Mouse (Mus musculus): ENCODE measurements around the gene Lif. TPM values are rescaled to one million over a fixed set of nuclear protein-coding genes. Genes with fewer than 3 reads are reported as not detected.

The Lif gene
- 0.32 and 0.67 TPM in 2 replicates for polyA plus RNA-seq (2015; fragmentation: Nextera tagmentation; extraction: Ambion mirVana)

GRCm38 (mm10) chr11:4256846-4257607, at the start of gene Lif:
Gene Lif (plus strand): TSS chr11:4257557.
- H3K4me2 ChIP-seq (replicated peaks), result no peak within 1 kb of the TSS
- H3K27me3 ChIP-seq, result no peaks in the 10 kb centered on the region
- H3K36me3 ChIP-seq, result no peaks in the 10 kb centered on the region
- WGBS, result 52% methylated on average over 11 of the region's 11 CpGs
- no peak within 1 kb of the TSS for H3K9ac ChIP-seq
- ATAC-seq (ENCODE audit: insufficient number of reproducible peaks, low FRiP score, low TSS enrichment, low read depth), result no peak
- H3K4me3 ChIP-seq (replicated peaks), result no peak within 1 kb of the TSS
- peaks cover 27% of the 10 kb centered on the region for H3K4me1 ChIP-seq
- H3K27ac ChIP-seq (replicated peaks), result no peak within 1 kb of the TSS
- no peaks in the 10 kb centered on the region for H3K9me3 ChIP-seq (replicated peaks)

DNA sequence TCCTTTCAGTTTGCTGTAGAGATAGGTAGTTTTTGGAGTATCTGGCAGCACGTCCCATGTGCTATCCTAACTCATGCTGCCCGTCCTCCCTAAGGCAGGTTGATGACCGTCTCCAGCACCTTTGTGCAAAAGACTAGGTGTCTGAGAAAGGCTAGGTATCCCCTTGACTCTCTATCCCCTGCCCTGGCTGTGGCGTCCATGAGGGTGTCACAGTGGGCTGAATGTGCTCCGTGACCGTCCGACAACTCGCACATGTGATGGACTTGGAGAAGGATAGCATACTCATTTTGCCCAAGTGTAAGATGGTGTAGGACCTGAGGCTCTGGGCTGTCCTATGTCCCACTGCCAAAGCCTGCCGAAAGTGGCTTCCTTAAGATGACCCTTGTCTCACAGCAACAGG, 49.7 kb upstream of the Lif start:
- H3K27me3 ChIP-seq, result no peaks in the 10 kb centered on the region
- no peak for ATAC-seq (ENCODE audit: insufficient number of reproducible peaks, low FRiP score, low TSS enrichment, low read depth)
- H3K36me3 ChIP-seq, result peaks cover 65% of the 10 kb centered on the region
- no peak overlapping the region for H3K9ac ChIP-seq
- WGBS, result 91% methylated on average over 9 of the region's 9 CpGs
- H3K4me3 ChIP-seq (replicated peaks), result no peak overlapping the region
- H3K4me2 ChIP-seq (replicated peaks), result no peak overlapping the region
- H3K27ac ChIP-seq (replicated peaks), result no peak overlapping the region
- 0 out of 2 replicates have a peak, but pooled peaks cover 5% of the 10 kb centered on the region for H3K4me1 ChIP-seq
- H3K9me3 ChIP-seq (replicated peaks), result no peaks in the 10 kb centered on the region

- H3K36me3 ChIP-seq, result peaks cover 82% of the 10 kb centered on the region
- WGBS, result 70% methylated on average over 5 of the region's 5 CpGs
These were observed 47.8 kb upstream of the Lif start for GRCm38 (mm10) chr11:4209556-4209955.

DNA sequence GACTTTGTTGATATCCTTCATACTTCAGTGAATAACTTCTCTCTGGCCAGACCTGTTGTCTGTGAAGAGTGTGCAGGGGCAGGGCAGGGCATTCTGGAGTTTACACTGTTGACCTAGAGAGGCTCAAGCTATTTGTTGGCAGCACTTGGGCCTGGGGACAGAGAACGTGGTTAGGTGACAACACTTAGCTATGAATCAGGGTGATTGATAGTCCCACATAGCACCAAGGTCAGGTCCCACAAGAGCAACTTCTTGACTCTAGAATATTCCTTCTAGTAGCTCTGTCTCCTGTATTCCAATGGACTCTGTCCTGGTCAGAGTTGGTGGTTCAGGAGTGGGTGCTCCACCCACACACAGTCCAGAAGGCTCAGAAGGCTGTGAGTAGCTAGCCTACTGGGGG, 46.6 kb upstream of the Lif start:
- no peak overlapping the region for H3K27ac ChIP-seq (replicated peaks)
- H3K9me3 ChIP-seq (replicated peaks), result no peaks in the 10 kb centered on the region
- no peak overlapping the region for H3K9ac ChIP-seq
- H3K4me3 ChIP-seq (replicated peaks), result no peak overlapping the region
- WGBS, result 88% methylated on average over 1 of the region's 1 CpGs
- no peaks in the 10 kb centered on the region for H3K27me3 ChIP-seq
- H3K4me2 ChIP-seq (replicated peaks), result no peak overlapping the region
- H3K36me3 ChIP-seq, result peaks cover 92% of the 10 kb centered on the region
- H3K4me1 ChIP-seq, result no peaks in the 10 kb centered on the region
- no peak for ATAC-seq (ENCODE audit: insufficient number of reproducible peaks, low FRiP score, low TSS enrichment, low read depth)

More at GRCm38 (mm10) chr11:4209556-4209955, 47.8 kb upstream of the Lif start:
- Histone ChIP-seq H3K4me2 (replicated peaks) (no peak overlapping the region), H3K27ac (replicated peaks) (no peak overlapping the region), H3K4me3 (replicated peaks) (no peak overlapping the region), H3K4me1 (no peaks in the 10 kb centered on the region), H3K27me3 (no peaks in the 10 kb centered on the region), H3K9me3 (replicated peaks) (no peaks in the 10 kb centered on the region), H3K9ac (no peak overlapping the region)
- no peak for ATAC-seq (ENCODE audit: insufficient number of reproducible peaks, low FRiP score, low TSS enrichment, low read depth)

- Histone ChIP-seq H3K4me1 (peaks cover 6% of the 10 kb centered on the region), H3K4me2 (replicated peaks) (no peak overlapping the region), H3K27ac (replicated peaks) (no peak overlapping the region), H3K9me3 (replicated peaks) (no peaks in the 10 kb centered on the region), H3K9ac (no peak overlapping the region), H3K36me3 (peaks cover 74% of the 10 kb centered on the region), H3K27me3 (no peaks in the 10 kb centered on the region), H3K4me3 (replicated peaks) (no peak overlapping the region)
- ATAC-seq (ENCODE audit: insufficient number of reproducible peaks, low FRiP score, low TSS enrichment, low read depth), result no peak
- WGBS, result 92% methylated on average over 10 of the region's 10 CpGs
These were observed 44.2 kb upstream of the Lif start for GRCm38 (mm10) chr11:4213107-4213506.

DNA sequence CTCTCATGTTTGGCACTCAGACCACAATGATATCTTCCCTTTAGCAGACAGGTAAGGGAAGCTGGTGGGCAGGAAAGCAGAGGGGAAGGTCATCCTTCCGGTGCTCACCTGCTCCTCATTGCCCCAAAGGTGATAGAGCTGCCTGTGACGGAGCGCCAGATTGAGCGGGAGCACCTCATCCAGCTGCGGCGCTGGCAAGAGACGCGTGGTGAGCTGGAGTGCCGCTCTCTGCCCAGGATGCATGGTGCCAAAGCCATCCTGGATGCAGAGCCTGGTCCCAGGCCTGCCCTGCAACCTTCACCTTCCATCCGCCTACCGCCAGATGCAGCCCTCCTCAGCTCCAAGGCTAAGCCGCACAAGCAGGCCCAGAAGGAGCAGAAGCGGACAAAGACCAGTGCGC, 42.8 kb upstream of the Lif start:
- ATAC-seq (ENCODE audit: insufficient number of reproducible peaks, low FRiP score, low TSS enrichment, low read depth), result no peak
- 92% methylated on average over 14 of the region's 14 CpGs for WGBS
- Histone ChIP-seq H3K27me3 (no peaks in the 10 kb centered on the region), H3K9ac (no peak overlapping the region), H3K4me2 (replicated peaks) (no peak overlapping the region), H3K36me3 (peaks cover 65% of the 10 kb centered on the region), H3K27ac (replicated peaks) (no peak overlapping the region), H3K4me3 (replicated peaks) (no peak overlapping the region), H3K9me3 (replicated peaks) (no peaks in the 10 kb centered on the region), H3K4me1 (peaks cover 21% of the 10 kb centered on the region)

DNA sequence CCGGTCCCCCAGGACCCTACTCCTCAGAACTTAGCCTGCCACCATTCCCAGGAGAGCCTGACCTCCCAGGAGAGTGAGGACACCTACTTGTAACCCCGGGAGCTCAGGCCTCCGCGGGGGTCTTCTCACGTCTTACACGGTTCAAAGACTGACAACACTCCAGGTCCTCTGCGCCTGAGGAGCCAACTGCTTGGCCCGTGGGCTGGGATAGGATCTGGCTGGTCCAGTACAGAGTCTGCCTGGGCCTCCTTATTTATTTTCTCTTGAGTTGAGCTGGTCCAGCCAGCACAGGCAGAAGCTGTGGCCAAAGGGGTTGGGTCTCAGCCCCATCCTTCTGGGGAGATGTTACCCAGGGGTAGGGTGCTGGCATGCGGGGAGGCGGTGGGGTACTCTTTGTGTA, 42.3 kb upstream of the Lif start:
- H3K4me2 ChIP-seq (replicated peaks), result no peak overlapping the region
- H3K9me3 ChIP-seq (replicated peaks), result no peaks in the 10 kb centered on the region
- no peak overlapping the region for H3K9ac ChIP-seq
- 85% methylated on average over 10 of the region's 10 CpGs for WGBS
- H3K27me3 ChIP-seq, result no peaks in the 10 kb centered on the region
- no peak overlapping the region for H3K4me3 ChIP-seq (replicated peaks)
- no peak for ATAC-seq (ENCODE audit: insufficient number of reproducible peaks, low FRiP score, low TSS enrichment, low read depth)
- H3K4me1 ChIP-seq, result peaks cover 21% of the 10 kb centered on the region
- peaks cover 60% of the 10 kb centered on the region for H3K36me3 ChIP-seq
- H3K27ac ChIP-seq (replicated peaks), result peak overlapping the region; percentile 71; the same call in 1 of the 2 replicates

GRCm38 (mm10) chr11:4216248-4217000, 40.9 kb upstream of the Lif start:
- peak overlapping the region; percentile 71 for H3K27ac ChIP-seq (replicated peaks)
- H3K4me1 ChIP-seq, result peaks cover 21% of the 10 kb centered on the region
- no peaks in the 10 kb centered on the region for H3K27me3 ChIP-seq
- WGBS, result 57% methylated on average over 9 of the region's 9 CpGs
- peaks cover 46% of the 10 kb centered on the region for H3K36me3 ChIP-seq
- no peak overlapping the region for H3K4me3 ChIP-seq (replicated peaks)
- ATAC-seq (ENCODE audit: insufficient number of reproducible peaks, low FRiP score, low TSS enrichment, low read depth), result 0 out of 2 replicates have a peak, but pooled peaks have one; percentile 5
- H3K4me2 ChIP-seq (replicated peaks), result no peak overlapping the region
- no peak overlapping the region for H3K9ac ChIP-seq
- H3K9me3 ChIP-seq (replicated peaks), result no peaks in the 10 kb centered on the region

DNA sequence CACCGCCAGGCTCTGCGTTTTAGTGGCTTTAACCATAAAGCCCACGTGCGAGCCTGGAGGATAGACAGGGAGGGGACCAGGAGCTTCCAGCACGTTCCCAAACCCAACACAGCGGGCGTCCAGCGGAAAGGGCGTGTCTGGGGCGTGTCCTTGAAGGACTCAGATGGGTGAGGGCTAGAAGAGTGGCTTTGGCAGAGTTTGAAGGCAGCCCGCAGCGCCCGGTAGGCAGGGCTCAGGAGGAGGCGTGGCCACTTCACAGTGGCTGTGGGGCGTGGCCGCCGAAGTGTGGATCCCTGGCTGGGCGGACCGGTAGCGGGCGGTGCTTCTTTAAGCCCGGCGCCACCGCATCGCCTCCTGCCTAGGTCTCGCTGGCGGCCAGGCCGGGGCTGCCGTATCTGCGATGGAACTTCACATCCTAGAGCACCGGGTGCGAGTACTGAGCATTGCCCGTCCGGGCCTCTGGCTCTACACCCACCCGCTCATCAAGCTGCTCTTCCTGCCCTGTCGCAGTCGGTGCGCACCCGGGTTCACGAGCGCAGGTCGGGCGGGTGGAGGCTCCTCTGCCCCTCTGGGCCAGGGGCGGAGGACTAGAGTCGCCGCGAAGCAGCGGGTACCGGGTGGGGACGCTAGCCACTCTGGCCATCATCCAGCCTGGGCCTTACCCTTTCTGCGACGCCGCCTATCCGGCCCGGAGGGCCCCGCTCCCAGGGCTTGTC, 39.3 kb upstream of the Lif start, which contains the start of gene Castor1:
TSS of gene Castor1 (plus strand) at position 312 of the 716 bp plus-strand sequence.
- WGBS, result 1% methylated on average over 56 of the region's 56 CpGs
- no peaks in the 10 kb centered on the region for H3K9me3 ChIP-seq (replicated peaks)
- peak within 1 kb of the TSS; percentile 53 for H3K4me3 ChIP-seq (replicated peaks)
- ATAC-seq (ENCODE audit: insufficient number of reproducible peaks, low FRiP score, low TSS enrichment, low read depth), result peak; percentile 74
- peak within 1 kb of the TSS; percentile 94 for H3K4me2 ChIP-seq (replicated peaks)
- H3K4me1 ChIP-seq, result peaks cover 21% of the 10 kb centered on the region
- peak within 1 kb of the TSS; percentile 53 for H3K9ac ChIP-seq
- H3K27me3 ChIP-seq, result no peaks in the 10 kb centered on the region
- peak within 1 kb of the TSS; percentile 71 for H3K27ac ChIP-seq (replicated peaks)
- H3K36me3 ChIP-seq, result peaks cover 30% of the 10 kb centered on the region

DNA sequence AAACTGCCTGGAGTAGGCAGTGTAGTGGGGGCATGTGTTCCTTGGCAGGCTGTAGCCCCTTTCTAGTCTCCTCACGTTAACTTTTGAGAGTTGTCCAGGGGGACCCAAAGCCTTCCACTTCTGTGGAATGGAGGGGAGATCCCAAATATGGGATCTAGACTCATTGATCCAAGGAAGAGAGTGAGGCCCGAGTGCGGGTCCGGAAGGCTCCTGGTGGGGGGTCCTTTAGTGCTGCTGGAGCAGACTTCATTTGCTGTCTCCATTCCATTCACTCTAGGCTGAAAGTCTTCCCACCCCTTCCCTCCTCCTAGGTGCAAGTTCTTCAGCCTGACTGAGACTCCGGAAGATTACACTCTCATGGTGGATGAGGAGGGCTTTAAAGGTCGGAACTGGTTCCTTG, 38.7 kb upstream of the Lif start:
- Histone ChIP-seq H3K4me1 (peaks cover 23% of the 10 kb centered on the region), H3K36me3 (peaks cover 24% of the 10 kb centered on the region), H3K4me3 (replicated peaks) (peak overlapping the region; percentile 53), H3K27ac (replicated peaks) (peak overlapping the region; percentile 49; the same call in 1 of the 2 replicates), H3K9ac (peak overlapping the region; percentile 53), H3K9me3 (replicated peaks) (no peaks in the 10 kb centered on the region), H3K27me3 (no peaks in the 10 kb centered on the region), H3K4me2 (replicated peaks) (peak overlapping the region; percentile 94)
- ATAC-seq (ENCODE audit: insufficient number of reproducible peaks, low FRiP score, low TSS enrichment, low read depth), result no peak
- 8% methylated on average over 6 of the region's 6 CpGs for WGBS

- Histone ChIP-seq H3K36me3 (peaks cover 19% of the 10 kb centered on the region; the same call in 1 of the 2 replicates), H3K27ac (replicated peaks) (0 out of 2 replicates have a peak overlapping the region, but pooled peaks have one; percentile 23), H3K9me3 (replicated peaks) (no peaks in the 10 kb centered on the region), H3K27me3 (no peaks in the 10 kb centered on the region), H3K4me3 (replicated peaks) (peak overlapping the region; percentile 53; the same call in 1 of the 2 replicates), H3K9ac (no peak overlapping the region), H3K4me2 (replicated peaks) (peak overlapping the region; percentile 94), H3K4me1 (peaks cover 25% of the 10 kb centered on the region)
- no peak for ATAC-seq (ENCODE audit: insufficient number of reproducible peaks, low FRiP score, low TSS enrichment, low read depth)
- WGBS, result 9% methylated on average over 2 of the region's 2 CpGs
These were observed 38.0 kb upstream of the Lif start for GRCm38 (mm10) chr11:4219317-4219751.

All from embryonic facial prominence, embryonic 15.5 days (tissue).